Mouse (Mus musculus): ENCODE results near the gene Mlxip. TPM values are rescaled to one million over a fixed set of nuclear protein-coding genes. Genes with fewer than 3 reads are reported as not detected.
A peak's percentile ranks its signal among the peaks of the same experiment; 100 is the strongest.

Gene Mlxip
- total RNA-seq, 2 experiments from 2014 or later: 15.4 to 20.6 TPM

GRCm38 (mm10) chr5:123431524-123432304 is 37.1 kb downstream of the Mlxip start:
- peak in 1 of 2 experiments; percentile 56 for DNase-seq (ENCODE audit: low spot score in 2 of 2)

DNA sequence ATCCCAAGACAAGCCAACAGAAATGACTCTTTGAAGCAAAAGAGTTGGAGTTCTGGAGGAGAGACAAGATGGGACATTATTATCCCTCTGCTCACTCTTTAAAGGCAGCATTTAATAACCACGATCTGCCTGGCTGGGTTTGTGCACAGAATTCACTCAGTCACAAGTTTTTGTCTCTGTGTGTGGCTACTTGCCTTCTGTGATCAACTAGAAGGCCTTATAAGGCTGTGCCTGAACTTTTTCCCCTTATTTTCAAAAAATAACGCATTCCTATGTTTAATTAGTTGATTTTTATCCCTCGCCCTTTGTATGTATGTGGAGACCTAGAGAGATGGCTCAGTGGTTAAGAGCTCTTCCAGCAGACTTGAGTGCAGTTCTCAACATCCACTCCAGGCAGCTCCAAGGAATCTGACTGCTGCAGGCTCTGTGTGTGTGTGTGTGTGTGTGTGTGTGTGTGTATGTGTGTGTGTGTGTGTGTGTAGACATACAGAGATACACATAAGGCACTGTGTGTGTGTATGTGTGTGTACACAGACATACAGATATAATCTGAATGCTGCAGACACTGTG is 37.8 kb downstream of the Mlxip start:
- DNase-seq (ENCODE audit: low spot score in 2 of 2): no peak

DNA sequence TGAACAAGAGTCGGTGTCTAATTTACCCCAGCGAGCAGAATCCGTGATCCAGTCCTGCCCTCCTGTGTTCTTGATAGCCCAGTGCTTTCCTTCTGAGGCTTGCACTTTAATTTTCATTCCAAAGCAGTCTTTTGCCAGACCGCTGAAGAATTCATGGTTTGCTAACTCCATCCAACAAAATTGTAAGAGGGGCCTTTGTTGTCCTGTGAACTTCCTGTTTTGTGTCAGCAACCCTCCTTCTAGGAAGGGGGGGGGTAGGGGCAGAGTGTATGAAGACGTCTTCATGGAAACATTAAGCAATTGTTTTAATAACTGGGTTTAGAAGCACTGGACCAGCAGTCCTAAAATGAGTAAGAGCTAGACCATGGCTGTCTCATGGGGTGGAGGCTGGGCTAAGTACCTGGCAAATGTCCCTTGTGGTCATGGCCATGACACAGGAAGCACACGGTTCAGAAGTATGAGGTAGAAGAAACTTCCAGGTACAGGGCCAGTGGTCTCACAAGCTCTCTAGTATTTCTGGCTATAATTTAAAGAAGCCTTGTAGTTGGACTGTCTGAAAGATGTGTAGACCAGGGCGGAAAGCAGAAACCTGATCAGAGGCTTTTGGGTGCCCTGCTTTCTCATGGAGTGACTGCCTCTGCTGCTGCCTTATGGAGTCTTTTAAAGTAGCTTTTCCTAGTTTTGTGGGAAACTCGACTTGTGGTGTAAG is 41.6 kb downstream of the Mlxip start:
- no peak for DNase-seq (ENCODE audit: low spot score in 2 of 2)

DNA sequence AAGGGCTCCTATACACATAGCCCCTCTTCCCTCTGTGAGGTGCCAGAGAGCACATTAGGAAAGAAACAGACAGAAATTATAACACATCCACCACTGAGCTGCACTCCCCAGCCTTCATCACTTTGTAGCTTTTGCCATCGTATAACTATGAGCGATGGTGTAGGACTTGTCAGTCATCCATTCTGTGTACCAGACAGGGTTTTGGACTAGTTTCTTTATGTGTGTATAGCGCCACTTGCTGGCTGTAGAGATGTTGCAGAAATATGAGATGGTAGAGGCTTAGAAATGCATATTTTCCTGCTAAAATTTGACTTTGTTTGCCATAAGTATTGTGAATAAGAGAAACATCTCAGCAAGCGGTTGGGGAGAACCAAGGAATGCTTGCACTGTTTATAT is 42.2 kb downstream of the Mlxip start:
- peak; percentile 40 to 80 for DNase-seq (ENCODE audit: low spot score in 2 of 2)

GRCm38 (mm10) chr5:123438381-123438780 is 43.8 kb downstream of the Mlxip start:
- DNase-seq (ENCODE audit: low spot score in 2 of 2): no peak

DNA sequence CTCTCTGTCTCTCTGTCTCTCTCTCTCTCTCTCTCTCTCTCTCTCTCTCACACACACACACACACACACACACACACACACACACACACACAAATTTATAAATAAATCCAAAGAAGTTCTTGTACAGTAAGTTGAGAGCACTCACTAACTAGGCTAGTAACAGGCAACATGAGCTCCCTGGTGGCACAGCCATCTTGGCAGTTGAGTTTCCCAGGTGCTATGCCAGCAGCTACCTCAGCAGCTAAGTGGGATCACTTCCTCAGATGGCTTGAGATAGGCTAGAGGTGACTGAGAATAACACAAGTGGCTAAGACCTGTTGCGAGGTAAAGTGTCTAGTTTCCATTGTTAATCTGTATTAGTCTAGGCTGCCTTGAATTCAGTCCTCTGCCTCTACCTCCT is 44.7 kb downstream of the Mlxip start:
- DNase-seq (ENCODE audit: low spot score in 2 of 2): no peak

DNA sequence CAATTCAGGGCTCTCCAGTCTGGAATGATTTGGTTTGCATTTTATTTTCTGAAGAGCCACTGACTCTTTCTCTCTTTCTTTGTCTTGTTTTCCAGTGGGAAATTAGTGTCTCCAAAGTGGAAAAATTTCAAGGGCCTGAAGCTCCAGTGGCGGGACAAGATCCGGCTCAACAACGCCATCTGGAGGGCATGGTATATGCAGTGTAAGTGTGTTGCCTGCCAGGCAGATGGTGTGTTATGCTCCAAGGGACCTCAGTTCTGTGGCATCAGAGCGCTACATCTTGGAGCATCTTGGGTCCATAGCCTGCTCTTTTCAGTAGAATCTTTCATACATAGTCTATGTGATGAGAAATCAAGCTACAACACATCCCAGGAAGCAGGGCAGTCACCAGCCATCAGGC is 45.3 kb downstream of the Mlxip start:
- DNase-seq (ENCODE audit: low spot score in 2 of 2): no peak

DNA sequence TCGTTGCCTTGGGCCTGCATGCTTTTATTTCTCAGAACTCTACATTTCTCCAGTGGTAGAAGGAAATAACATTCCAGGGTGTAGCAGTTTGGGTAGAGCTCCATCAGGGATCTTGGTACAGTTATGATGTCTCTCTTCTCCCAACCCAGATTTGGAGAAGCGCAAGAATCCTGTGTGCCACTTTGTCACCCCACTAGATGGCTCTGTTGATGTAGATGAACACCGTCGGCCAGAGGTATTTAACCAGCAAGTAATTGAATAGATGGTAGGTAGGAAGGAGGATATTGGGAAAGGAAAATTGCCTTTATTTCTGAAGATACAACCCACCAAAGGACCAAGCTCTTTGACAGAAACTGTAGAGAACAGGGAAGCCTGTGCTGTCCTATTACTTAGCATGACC is 46.1 kb downstream of the Mlxip start:
- peak in 1 of 2 experiments; percentile 36 for DNase-seq (ENCODE audit: low spot score in 2 of 2)

DNA sequence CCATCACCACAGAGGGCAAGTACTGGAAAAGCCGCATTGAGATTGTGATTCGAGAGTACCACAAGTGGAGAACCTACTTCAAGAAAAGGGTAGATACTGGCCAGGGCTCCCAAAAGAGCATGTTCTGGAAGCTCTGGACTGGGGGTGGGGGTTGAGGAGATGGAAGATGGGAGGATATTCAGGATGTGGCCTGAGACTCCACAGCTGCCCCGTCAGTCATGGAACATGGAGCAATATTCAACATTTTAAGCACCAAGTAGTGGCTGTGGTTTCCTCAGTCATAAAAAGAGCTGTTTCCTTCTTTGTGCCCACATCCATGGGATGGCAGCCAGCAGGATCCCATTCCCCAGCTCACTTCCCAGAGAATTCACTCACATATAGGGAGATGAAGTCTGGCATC is 47.7 kb downstream of the Mlxip start:
- DNase-seq (ENCODE audit: low spot score in 2 of 2): no peak

DNA sequence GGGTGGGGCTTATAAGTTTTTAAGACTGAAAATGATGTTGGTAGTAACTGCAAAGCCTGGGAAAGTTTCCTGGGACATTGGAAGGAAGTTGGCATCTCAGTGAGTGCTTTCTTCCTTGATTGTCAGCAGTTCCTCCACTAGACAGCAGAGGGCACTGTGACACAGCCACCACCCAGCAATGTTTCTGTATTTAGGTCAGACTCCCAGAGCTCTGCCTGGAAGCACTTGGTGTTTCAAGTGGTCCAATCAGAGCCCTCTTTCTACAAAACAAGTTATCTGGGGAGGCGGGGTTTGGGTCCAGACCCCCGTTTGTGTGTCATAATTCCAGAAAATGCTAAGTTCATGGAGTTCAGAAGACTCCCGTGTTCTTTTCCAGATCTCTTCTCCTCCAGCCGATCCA is 49.5 kb downstream of the Mlxip start:
- DNase-seq (ENCODE audit: low spot score in 2 of 2): peak; percentile 56 to 88

DNA sequence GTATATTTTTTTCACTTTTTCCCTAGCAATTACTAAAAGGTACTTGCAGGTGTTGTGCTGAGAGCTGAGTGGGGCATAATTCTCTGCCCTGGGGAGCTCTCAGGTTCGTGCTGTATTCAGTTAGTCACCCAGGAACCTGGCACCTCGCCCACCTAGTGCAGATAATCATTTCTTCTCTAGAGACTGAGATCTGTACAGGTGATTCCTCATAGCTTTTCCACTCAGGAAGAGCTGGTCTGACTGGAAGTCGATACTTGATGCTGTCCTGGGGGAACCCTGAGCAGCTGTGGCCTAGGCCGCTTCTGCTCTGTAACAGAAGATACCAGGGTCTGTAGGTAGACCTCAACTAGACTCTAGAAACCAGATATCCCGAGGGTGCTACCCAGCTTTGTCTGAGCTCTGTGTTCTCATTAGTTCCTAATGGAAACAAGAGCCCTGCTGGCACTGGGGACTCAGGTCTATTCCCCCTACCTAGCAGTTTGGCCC is 50.3 kb downstream of the Mlxip start:
- no peak for DNase-seq (ENCODE audit: low spot score in 2 of 2)

GRCm38 (mm10) chr5:123451886-123452285 is 57.3 kb downstream of the Mlxip start:
- DNase-seq (ENCODE audit: low spot score in 2 of 2): no peak

- DNase-seq (ENCODE audit: low spot score in 2 of 2): no peak
Measured at GRCm38 (mm10) chr5:123461420-123461819, 66.8 kb downstream of the Mlxip start.

- no peak for DNase-seq (ENCODE audit: low spot score in 2 of 2)
Measured at GRCm38 (mm10) chr5:123464638-123465037, 70.0 kb downstream of the Mlxip start.

GRCm38 (mm10) chr5:123470784-123471400 is 76.3 kb downstream of the Mlxip start:
- no peak for DNase-seq (ENCODE audit: low spot score in 2 of 2)

- DNase-seq (ENCODE audit: low spot score in 2 of 2): no peak
Measured at GRCm38 (mm10) chr5:123473817-123474216, 79.2 kb downstream of the Mlxip start.

DNA sequence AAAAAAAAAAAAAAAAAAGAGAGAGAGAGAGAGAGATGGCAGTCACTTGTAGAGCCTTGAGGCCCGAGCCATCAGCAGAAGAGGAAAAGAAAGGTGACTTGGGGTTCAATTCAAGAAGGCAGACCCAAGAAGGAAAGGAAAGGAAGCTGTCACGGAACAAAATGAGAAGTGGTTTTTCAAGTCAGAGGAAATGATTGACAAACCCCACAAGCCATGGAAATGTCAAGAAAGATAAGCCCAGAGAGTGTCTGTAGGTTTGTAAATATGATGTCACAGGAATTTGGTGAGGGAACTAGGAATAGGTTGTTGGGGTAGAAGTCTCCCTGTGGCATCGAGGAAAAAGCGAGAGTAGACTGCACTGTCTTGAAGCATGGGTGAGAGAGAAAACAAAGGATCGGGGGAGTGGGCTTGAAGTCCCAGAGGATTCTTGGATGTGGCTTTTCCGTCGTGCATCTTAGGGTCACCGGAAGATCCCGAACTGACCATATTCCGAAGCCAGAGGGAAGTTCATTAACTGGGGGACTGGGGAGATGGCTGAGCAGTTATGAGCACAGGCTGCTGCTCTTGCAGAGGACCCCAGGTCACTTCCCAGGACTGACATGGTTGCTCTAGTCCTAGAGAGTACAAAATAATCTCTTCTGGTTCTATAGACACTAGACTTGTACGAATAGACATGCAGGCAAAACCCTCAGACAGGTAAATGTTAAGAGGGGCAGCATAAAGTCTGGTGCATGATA is 93.2 kb downstream of the Mlxip start:
- no peak for DNase-seq (ENCODE audit: low spot score in 2 of 2)

DNA sequence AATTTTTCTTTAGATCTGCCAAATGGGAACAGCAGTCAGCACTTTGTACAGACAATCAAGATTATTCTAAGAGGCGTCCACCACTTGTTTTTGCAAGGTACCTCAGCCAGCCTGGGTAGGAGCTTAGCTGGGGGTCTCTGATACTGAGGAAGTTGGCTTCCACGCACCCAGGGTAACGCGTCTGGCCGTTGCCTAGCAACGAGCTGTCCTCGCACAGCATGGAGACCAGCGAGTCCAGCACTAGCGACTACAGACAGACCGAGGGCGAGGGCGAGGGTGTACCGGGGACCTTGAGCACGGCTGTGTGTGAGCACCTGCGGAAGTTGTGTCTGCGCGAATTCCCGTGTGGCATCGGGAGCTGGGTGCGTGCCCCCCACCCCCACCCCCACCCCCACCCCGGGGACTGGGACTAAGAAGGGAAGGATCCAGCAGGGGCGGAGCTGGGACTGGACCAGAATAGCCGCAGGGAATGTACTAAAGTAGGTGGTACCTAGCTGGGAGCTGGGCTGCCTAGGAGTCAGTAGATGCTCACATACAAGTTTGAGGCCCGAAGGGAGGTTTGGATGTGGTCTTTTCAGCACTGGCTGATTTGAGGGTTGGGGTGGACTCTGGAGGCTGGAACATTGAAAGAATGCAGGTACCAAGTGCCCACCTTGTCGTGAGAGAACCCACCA is 94.7 kb downstream of the Mlxip start, which contains the start of the genes Lrrc43 and Il31:
TSS of gene Lrrc43 (plus strand) at position 194 of the 674 bp plus-strand sequence.
TSS of gene Il31 (minus strand) at position 378 of the 674 bp plus-strand sequence.
- no peak for DNase-seq (ENCODE audit: low spot score in 2 of 2)

- no peak for DNase-seq (ENCODE audit: low spot score in 2 of 2)
Measured at GRCm38 (mm10) chr5:123489935-123490334, 95.3 kb downstream of the Mlxip start.

- peak in 1 of 2 experiments; percentile 74 for DNase-seq (ENCODE audit: low spot score in 2 of 2)
Measured at GRCm38 (mm10) chr5:123499717-123500116, 105.1 kb downstream of the Mlxip start.

All from layer of hippocampus, adult 18-20 months (tissue).